Mouse (Mus musculus): ENCODE measurements around the gene Smo. TPM values are rescaled to one million over a fixed set of nuclear protein-coding genes. Genes with fewer than 3 reads are reported as not detected.
"Not testable (repeated sequence)": the region's sequence is repeated elsewhere in the genome, so short reads cannot be mapped to it uniquely, and the experiment has no call there.

The Smo gene
- polyA plus RNA-seq, 1 experiment: 30.5 TPM

DNA sequence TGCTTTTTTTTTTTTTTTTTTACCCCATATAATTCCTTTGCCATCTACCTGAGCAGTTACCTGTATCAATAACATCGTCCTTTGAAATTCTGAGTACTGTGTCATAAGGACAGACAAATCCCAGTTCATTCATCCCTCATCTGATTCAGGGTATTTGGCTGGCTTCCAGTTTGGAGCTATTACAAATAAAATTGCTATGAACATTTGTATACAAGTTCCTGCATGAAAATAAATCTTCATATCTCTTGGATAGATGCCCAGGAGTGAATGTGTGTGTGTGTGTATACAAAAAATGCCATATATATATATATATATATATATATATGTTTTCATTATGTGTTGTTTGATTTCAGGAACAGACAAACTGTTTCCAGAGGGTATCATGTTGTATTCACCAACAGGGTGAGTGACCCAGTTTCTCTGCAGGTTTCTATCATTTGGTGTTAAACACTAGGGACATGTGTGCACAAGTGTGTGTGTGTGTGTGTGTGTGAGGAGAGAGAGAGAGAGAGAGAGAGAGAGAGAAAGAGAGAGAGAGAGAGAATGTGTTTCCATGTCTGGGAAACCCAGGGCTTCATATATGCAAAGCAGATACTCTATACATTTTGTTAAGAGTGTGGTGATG lies 8.6 kb upstream of the Smo start:
- DNase-seq (ENCODE audit: low spot score): no peak

DNA sequence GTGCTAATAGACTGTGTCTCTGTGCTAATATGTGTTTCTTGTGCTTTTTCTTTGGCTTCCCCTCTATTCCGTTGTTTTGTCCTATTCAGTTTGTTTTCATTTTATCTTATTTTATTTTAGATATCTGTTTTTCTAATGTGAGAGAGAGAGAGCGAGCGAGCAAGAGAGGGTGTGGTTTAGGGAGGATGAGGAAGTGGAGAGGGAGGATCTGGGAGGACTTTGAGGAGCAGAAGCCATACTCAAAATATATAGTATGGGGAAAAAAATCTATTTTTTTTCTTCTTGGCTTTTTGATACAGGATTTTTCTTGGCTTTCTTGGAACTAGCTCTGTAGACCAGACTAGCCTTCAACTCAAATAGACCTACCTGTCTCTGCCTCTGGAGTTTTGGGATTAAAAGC lies 7.3 kb upstream of the Smo start:
- no peak for DNase-seq (ENCODE audit: low spot score)

DNA sequence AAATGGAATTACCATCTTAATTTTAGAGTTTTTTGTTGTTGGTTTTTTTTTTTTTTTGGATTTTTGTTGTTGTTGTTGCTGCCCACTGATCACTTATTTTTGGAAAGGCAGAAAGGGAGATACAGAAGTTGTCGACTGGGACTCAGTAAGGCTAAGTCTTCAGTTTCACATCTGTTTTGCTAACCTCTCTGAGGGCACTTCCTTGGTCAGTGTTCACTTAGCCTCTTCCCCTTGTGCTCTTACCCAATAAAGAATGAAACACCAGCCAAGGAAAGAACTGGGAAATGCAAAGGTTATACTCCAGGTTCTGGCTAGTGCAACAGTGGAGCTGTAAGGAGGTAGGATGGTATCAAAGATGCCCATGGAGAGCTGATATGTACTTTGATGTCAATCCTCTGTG lies 5.8 kb upstream of the Smo start:
- DNase-seq (ENCODE audit: low spot score): no peak

DNA sequence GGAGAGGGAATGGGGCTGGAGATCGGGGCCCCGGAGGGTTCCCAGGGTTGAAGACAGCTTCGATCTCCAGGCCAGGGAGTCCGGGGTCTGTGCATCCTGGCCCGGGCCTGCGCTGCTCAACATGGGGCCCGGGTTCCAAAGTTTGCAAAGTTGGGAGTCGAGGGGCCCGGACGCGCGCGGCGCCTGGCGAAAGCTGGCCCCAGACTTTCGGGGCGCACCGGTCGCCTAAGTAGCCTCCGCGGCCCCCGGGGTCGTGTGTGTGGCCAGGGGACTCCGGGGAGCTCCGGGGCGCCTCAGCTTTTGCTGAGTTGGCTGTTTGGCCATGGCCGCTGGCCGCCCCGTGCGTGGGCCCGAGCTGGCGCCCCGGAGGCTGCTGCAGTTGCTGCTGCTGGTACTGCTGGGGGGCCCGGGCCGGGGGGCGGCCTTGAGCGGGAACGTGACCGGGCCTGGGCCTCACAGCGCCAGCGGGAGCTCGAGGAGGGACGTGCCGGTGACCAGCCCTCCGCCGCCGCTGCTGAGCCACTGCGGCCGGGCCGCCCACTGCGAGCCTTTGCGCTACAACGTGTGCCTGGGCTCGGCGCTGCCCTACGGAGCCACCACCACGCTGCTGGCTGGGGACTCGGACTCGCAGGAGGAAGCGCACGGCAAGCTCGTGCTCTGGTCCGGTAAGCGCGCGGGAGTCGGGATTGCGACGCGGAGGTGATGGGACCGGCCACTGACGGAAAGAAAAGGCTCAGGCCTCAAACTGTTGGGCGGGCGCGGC lies 567 bp downstream of the Smo start:
- peak; percentile 60 for DNase-seq (ENCODE audit: low spot score)

DNA sequence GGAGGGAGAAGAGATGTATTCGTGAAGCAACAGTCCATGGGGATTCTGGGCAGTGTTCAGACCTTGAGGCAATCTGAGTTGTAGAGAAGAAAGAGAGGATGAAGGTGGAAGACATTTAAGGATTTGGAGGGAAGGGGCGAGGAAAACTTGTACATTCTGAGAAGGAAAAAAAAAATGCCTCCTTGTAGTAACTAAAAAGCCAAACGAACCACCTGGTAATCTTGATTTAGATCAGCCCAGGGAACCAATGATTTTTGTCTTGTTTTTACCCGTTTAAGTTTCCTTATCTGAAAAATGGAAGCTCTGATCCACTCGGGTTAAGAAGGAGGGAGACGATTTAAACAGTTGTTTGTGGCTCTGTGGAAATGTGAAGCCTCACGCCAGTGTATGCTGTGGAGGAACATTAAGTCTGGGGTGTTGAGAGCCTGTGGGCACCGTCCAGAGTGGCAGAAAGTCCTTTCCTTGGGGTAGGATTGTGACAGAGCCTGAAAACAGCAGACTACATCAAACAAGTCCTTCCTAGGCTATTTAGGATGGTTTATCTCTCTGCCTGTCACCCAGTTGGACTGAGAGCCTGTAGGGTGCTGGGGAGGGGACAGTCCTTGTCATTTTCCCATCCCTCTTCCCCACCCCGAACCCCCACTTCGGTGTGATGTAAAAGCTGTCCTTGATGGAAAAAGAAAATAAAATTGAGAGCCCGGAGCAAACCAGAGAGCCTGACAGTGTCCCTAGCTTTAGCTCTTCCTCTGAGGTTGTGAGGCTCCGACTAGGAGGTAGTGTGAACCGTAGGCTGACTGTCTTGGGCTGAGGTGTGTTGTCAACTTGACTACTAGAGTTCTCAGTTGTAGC lies 1.5 kb downstream of the Smo start:
- DNase-seq (ENCODE audit: low spot score): no peak

DNA sequence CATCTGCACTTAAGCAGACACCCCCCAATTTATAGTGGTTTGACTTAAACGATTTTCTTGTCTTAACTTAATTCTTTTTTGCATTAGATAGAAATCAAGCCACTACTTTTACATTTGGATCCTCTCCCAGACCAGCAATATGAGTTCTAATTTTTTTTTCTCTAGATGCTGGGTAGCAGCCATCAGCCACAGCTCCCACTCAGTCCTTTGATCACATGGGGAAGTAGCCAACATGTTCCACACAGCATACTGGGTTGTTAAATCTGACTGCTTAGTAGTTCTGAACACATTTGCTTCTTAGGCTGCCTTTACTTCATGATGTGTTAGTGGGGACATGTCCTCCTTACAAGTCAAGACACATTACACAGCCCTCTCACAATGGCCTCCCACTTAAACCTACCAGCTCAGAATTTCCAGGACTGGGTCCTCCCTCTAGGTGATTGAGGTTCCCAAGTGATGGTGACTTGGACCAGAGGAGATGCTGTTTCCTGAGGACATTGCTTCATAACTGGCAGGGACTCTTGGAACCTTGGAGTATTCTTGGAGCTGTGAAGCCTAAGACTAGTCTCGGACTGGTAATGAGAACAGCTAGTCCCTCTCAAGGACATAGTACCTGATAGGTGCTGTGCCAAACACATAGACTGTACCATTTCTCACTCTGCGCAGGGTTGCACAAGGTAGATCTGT lies 16.3 kb downstream of the Smo start:
- DNase-seq (ENCODE audit: low spot score): no peak

DNA sequence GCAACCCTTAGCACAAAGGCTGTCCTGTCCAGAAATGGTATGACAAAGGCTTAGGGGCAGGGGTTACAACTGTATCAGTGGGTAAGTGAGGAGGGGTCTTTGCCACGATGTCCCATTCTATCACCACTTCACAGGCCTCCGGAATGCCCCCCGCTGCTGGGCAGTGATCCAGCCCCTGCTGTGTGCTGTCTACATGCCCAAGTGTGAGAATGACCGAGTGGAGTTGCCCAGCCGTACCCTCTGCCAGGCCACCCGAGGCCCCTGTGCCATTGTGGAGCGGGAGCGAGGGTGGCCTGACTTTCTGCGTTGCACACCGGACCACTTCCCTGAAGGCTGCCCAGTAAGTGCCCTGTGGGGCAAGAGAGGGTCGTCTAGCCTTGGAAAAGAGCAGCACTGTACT lies 18.0 kb downstream of the Smo start:
- no peak for DNase-seq (ENCODE audit: low spot score)

DNA sequence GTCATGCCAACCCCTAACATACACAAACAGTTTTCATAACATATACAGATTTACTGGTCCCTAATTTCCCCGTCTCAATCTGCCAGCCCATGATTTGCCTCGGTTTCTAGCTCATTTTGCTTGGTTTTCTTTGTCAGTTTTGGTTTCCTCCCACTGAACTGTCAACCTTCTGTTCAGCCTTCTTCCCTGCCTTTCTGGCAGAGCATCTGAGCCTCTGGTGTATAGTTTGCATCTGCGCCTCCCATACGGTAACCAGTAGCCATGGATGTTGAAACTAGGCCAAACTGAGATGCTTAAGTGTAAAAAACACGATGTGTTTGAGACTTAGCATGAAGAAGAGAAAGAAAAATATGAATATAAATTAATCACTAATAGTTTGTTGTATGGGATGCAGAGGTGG lies 20.7 kb downstream of the Smo start:
- no peak for DNase-seq (ENCODE audit: low spot score)

DNA sequence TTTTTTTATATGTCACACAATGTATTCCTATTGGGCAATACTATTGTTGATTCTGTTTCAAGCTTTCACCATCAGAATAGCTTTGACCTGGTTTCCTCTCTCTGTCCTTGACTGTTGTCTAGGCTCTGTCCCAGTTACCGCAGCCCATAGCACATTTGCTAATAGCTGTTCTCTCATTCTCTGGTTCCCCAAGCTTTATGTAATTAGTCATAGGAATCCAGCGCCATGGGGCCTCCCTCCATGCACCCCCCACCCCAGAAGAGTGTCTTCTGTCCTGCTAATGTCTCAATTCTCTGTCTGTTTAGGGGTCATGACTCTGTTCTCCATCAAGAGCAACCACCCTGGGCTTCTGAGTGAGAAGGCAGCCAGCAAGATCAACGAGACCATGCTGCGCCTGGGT lies 21.2 kb downstream of the Smo start:
- no peak for DNase-seq (ENCODE audit: low spot score)

DNA sequence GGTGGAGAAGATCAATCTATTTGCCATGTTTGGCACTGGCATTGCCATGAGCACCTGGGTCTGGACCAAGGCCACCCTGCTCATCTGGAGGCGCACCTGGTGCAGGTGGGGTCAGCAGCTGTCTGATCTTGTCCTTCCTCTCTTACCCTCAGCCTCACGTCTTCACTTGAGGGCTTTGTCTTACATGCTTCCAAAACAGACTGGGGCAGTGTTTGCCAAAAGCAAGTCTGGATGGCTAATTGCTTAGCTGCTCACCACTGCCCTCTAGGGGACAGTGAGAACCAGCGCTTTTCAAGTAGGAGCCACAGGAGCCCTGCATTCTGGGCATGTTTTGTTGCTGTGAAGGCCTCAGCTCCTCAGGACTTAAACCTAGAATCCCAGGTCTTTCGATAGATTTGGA lies 23.1 kb downstream of the Smo start:
- no peak for DNase-seq (ENCODE audit: low spot score)

DNA sequence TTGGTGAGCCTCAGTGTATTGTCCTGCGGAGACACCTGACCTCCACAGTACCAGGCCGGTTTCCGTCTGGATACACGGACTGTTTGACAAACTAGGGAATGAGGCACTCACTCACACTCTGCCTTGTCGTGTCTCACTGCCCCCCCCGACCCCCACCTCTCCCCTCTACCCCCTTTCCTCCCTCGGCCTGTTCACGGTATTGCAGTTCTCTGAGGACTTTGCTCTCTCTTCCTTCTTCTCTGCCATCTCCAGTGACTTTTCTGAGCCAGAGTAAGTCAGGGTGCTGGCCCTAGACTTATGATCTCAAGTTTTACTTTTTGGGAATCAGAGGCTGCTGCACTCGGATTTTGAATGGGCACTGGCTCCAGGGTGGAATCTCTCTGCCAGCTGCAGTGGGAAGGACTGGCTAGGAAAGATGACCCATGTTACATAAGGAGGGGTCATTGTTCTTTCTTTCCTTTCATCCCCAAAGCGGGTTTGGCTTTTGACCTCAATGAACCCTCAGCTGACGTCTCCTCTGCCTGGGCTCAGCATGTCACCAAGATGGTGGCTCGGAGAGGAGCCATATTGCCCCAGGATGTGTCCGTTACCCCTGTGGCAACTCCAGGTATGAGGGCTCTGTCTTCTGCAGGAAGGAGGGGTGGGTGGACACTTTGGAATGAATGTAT lies 23.8 kb downstream of the Smo start:
- no peak for DNase-seq (ENCODE audit: low spot score)

DNA sequence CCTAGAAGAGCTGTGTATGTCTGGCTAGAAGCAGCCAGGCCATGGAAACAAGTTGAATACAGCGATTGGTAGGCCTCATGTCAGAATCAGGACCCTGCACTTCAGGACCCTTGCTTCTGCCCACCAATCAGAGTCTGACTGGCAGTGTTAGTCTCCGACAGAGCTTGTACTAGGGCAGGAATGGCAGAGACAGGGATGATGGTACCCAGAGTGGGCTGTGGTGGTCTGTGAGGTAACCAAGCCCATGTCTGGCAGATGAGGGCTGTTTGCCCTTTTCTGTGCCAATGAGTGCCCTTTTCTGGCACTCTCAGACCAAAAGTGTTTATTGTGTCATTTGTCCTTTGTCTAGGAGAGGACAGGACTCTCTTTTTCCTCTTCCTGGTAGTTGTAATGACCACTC lies 25.1 kb downstream of the Smo start:
- DNase-seq (ENCODE audit: low spot score): not testable (repeated sequence)

DNA sequence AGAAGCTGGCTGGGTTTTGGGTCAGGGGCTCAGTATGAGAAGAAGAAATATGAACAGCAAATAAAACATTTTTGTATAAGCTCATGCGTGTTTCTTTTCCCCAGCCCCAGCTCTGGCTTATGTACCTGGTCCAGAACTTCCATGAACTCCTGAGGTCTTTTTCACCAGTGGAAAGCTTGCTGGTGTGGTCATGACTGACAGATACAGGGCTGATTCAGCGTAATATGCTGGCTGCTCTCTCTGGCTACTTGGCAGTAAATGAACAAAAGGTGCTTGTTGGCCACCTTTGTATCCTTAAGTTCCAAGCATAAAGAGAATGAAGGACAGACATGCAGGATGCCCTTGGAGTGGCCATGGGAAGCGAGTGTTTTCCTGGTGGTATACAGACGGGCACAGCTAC lies 26.0 kb downstream of the Smo start:
- DNase-seq (ENCODE audit: low spot score): no peak

DNA sequence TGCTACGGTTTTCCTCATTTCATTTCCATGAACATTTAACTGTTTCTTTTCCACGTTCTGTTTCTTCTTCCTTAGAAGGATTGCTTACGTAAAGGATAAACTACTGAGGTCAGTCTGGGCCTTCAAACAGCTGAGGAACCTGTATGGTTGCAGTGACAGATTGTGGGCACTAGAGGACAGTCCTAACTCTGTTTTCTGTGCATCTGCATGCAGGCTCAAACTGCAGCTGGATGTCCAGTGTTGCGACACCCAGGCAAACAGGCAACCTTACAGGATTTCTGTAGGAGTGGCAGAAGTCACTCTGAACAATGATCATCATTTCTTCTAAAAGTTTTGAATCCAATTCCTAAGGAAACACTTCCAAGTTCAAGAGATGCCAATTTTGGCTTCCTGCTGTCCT lies 27.2 kb downstream of the Smo start:
- DNase-seq (ENCODE audit: low spot score): no peak

DNA sequence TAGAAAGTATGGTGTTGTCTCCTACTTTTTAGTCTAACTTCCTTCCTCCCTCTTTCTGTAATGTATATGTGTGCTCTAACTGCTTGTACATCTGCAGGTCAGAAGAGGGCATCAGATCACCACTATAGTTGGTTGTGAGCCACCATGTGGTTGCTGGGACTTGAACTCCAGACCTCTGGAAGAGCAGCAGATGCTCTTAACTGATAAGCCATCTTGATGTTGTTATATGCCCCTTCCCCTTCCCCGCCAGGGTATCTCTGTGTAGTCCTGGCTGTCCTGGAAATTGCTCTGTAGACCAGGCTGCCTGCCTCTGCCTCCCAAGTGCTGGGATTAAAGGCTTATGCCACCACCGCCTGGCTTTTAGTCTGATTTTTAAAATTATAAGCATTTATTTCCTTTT lies 31.6 kb downstream of the Smo start:
- no peak for DNase-seq (ENCODE audit: low spot score)

DNA sequence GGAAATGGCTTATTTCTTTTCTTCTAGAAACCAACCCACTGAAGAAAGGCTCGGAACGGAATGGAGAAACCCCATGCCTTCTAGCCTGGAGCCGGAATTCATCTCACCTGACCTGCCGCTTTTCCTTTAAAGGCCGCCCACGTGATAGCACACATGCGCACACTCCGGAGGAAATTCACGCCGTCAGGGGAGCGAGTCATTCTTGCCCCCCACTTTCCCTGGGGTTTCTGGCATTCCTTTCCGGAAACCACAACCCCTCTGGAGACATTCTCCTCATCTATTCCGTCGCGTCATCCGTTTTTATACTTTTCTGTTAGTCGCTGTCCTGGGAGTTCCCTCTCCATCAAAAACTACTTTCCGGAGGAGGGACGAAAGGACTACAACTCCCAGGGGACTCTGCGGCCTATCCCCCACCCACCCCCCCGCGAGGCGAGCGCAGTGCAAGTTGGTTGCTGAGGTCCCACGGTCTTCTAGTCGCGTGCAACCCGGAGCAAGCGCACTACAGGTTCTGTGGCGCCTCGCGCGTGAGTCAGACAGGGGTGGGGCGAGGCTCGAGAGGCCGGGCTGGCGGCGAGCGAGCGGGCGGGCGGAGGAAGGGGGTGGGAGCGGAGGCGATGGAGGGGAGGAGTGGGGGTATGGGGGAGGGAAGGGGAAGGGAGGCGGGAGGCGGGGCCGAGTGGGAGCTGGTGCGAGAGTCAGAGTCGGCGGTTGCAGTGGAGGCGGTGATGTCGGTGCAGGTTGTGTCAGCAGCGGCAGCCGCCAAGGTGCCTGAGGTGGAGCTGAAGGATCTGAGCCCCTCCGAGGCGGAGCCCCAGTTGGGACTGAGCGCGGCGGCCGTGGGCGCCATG lies 32.7 kb downstream of the Smo start, which contains the start of gene Ahcyl2:
Gene Ahcyl2 (plus strand): TSS at position 199 of the 848 bp plus-strand sequence.
- DNase-seq (ENCODE audit: low spot score): peak; percentile 85

DNA sequence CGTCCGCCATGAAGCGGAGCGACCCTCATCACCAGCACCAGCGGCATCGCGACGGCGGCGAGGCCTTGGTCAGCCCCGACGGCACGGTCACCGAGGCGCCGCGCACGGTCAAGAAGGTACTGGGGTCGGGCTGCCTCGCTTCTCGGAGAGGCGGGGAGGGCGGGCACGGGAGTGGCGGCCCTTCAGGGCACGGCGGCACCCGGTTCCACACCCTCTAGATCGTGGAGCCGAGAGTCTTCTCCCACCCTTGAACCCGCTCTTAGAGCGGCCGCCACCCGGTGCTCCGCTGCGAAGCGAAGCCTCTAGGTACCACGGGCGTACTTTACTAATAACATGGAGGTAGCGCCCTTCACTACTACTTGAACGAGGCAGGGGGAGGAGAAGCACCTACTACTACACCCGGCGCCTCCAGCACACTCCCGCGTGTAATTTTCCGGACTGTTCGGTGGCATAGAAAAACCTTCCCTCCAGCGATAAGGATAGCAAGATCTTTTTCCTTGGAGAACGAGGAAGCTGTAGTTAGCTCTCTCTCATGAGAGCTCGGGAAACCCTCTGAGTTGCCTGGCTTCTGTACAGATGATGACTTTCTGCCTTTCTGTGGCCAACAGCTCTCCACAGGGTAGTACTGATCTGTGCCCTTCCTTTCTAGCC lies 33.6 kb downstream of the Smo start:
- DNase-seq (ENCODE audit: low spot score): peak; percentile 63

DNA sequence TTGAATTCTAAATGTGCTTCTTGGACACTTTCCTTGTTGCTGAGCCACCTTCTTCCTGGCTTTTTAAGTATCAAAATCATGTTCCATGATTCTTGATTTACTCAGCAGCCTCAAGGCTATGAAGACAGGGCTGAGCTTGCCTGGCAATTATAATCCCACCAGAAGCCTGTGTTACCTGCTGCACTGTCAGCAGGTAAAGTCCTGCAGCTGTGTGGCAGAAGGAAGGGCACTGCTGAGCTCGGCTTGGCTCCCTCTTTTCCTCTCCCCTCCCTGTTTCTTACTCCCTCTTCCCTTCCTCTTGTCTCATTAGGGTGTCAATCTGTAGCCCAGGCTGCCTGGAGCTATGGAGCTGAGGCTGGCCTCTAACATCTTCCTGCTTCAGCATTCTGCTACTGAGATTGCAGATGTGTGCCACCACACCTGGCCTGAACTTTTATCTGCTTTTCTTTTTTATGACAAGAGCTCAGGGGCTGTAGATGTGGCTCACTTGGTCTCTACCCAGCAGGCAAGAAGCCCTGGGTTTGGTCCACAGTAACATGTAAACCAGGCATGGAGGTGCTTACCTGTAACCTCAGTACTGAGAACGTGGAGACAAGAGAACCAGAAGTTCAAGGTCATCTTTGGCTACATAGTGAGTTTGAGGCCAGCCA lies 35.5 kb downstream of the Smo start:
- no peak for DNase-seq (ENCODE audit: low spot score)

DNA sequence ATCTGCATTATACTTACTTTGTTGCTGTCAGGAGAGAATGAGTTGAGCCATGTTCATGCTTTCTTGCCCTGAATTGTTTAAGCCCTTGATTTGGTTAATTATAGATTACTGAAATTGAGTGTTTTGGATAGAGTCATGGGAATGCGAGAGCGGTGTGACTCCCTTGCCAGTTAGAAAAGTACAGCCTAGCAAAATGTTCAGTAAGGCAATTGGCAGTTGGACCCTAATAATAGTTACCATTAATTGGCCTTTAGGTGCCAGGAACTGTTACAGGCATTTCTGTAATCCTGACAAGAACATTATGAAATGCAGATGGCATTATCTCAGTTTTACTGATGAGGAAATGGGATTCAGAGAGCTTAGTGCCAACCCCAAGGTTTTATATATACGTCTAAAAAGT lies 36.9 kb downstream of the Smo start:
- DNase-seq (ENCODE audit: low spot score): no peak

DNA sequence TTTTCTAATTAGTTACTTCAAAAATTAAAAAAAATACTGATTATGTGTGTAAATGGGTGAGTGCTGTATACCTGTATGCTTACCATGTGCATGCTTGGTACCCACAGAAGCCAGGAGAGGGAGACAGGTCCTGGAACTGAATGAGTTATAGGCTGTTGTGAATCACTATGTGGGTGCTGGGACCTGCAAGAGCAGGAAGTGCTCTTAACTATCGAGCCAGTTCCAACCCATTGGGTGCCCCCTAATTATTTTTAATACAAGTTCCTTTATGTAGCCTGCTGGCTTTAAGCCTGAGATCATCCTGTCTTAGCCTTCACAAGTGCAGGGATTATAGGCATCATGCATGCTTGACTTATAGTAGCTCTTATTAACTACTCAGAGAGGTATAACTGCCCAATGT lies 38.9 kb downstream of the Smo start:
- DNase-seq (ENCODE audit: low spot score): no peak
